Mouse (Mus musculus) v-Abl transformed pro-B cells (cell line): ENCODE measurements around the gene Cog4.
"Not testable (repeated sequence)": the region's sequence is repeated elsewhere in the genome, so short reads cannot be mapped to it uniquely, and the experiment has no call there.

Experiments used
- in situ Hi-C, 2 experiments: fragments of 400-800 bp; cut with MboI; formaldehyde crosslinking; loops; one replicate each; pipeline ENCODE4 v1.15.1; 2025; ENCODE audit not compliant: unreplicated experiment in 2 of 2

The Cog4 gene

GRCm38 (mm10) chr8:110918460-110918859 lies 72.1 kb downstream of the Cog4 start:
- in situ Hi-C loops, result no loop called here

- in situ Hi-C loops, result loop anchor here in 1 of 2 experiments (5.0 kb wide), 1 partner anchor 38 kb away; no protein-coding TSS in a partner anchor
Measured at GRCm38 (mm10) chr8:110919341-110920031, 73.1 kb downstream of the Cog4 start, which contains the start of gene St3gal2. Gene St3gal2, plus strand, starts transcription at chr8:110919922.

DNA sequence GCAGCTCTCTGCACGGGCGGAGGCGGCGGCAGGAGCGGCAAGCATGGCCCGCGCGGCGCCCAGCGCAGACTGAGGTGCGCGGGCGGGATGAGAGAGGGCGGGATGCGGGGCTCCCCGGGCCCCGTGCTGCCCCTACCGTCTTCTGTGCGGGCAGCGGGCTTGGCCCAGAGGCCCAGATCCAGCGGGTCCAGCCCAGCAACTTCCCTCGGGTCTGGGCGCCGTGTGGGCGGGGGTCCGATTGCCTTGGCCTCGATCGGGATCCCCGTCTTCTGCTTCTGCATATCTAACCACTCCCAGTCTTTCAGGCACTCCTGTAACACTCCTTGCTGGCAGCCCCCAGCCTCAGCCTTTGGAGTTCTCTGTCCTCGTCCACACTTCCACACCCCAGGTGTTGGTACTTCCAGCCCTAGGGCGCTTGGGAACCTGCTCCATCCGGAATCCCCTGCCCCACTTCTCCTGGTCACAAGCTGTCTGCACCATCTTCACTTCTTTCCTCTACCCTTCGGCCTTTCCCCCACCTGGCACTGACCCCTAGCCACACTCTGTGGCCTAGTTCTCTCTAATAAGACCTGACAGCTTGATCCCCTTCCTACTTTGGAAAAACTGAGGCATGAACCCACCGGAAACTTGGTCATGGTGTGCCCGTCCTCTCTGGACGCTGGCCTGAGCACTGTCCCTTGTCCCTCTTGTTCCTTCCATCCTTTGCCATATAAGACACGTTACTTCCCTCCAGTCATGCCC lies 73.8 kb downstream of the Cog4 start:
- in situ Hi-C loops, result loop anchor here in 1 of 2 experiments (5.0 kb wide), 1 partner anchor 37 kb away; no protein-coding TSS in a partner anchor

DNA sequence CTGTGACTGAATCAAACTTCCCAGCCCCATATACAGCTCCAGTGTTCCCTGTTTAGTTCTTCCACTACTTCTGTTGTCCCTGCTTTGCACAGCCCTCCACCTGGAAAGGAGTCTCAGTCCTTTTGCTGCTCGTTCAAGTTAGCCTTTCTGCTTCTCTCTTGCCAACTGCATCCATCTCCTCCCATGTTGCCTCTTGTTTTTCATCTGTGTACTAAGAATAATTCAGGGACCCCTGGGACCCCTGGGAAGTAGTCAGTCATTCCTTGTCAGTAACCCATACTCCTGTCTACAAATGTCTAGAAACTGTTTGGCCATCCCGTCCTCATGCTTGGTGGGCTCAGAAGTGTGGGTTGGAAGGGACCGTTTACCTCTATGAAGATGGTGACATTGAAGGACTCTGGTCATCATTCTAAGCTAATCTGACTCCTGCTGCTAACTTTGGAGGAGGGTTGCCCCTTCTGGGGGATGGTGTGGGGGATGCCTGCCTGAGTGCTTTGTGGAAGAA lies 74.4 kb downstream of the Cog4 start:
- in situ Hi-C loops, result loop anchor here in 1 of 2 experiments (5.0 kb wide), 1 partner anchor 36 kb away; no protein-coding TSS in a partner anchor

- in situ Hi-C loops, result loop anchor here in 1 of 2 experiments (5.0 kb wide), 1 partner anchor 36 kb away; no protein-coding TSS in a partner anchor
Measured at GRCm38 (mm10) chr8:110921492-110922230, 75.3 kb downstream of the Cog4 start.

GRCm38 (mm10) chr8:110925691-110926140 lies 79.3 kb downstream of the Cog4 start:
- in situ Hi-C loops, result no loop called here

- in situ Hi-C loops, result no loop called here
Measured at GRCm38 (mm10) chr8:110926690-110927089, 80.3 kb downstream of the Cog4 start.

DNA sequence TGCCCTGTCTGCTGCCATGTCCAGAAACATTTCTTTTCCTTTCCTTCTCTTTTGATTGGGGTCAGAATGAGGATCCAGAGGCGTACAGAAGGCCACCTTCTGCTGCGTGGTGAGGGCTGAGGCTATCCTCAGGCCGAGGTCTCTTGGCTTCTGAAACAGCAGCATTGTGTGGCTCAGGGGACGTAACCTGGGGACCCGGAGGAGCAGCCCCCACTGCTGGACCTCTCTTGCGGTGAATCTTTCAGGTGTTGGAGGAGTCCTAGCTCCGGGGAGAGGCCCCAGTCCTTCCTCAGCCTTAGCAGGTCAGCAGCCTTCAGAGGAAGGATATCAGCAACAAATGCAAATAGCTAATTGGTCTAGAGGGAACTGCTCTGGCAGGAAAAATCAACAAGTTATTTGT lies 82.0 kb downstream of the Cog4 start:
- in situ Hi-C loops, result no loop called here

- in situ Hi-C loops, result no loop called here
Measured at GRCm38 (mm10) chr8:110929066-110929465, 82.7 kb downstream of the Cog4 start.

- in situ Hi-C loops, result not testable (repeated sequence)
Measured at GRCm38 (mm10) chr8:110929672-110930071, 83.3 kb downstream of the Cog4 start.

- in situ Hi-C loops, result no loop called here
Measured at GRCm38 (mm10) chr8:110931176-110931939, 85.0 kb downstream of the Cog4 start.
